Mouse (Mus musculus) liver, adult 2 months (tissue): ENCODE measurements around the gene Bco1.

Experiments
- CTCF ChIP-seq: fragments of 200-500 bp; IDR thresholded peaks from 2 replicates; pipeline ENCODE4 v1.5.1; 2011; ENCODE audit warnings: low read depth, low read length, control low read depth
- POLR2A ChIP-seq: fragments of 200-500 bp; IDR thresholded peaks from 2 replicates; pipeline ENCODE4 v1.6.1; 2011; ENCODE audit warnings: low read length, control low read depth; ENCODE audit not compliant: insufficient read depth; ENCODE audit errors: extremely low read depth

DNA sequence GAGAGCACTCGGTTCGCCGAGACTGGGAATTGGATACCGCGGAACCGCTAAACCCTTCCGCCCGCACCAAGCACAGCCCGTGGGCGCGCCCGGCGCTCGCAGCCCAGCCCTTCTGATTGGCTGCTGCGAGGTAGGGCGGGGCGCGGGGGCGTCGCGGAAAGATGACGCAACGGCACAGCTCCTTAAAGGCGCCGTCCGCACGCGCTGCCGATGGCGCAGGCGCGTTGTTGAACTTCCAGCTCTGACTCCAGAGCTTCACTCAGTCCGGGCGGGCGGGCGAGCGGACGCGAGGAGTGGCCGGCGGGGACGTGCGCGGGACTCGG is 62.1 kb downstream of the Bco1 start:
- TF ChIP-seq CTCF (no peak), POLR2A (peak; percentile 42; the same call in 1 of the 2 replicates)
